Mouse (Mus musculus) monocyte, adult 2 months (primary cell): Measurements from ENCODE around the gene Gimap4.

Experiments used
- DNase-seq, 2 experiments: peaks; one replicate each; pipeline ENCODE4 v3.0.0; 2022; ENCODE audit warnings: low spot score in 2 of 2, low read depth in 1 of 2

Gene Gimap4

DNA sequence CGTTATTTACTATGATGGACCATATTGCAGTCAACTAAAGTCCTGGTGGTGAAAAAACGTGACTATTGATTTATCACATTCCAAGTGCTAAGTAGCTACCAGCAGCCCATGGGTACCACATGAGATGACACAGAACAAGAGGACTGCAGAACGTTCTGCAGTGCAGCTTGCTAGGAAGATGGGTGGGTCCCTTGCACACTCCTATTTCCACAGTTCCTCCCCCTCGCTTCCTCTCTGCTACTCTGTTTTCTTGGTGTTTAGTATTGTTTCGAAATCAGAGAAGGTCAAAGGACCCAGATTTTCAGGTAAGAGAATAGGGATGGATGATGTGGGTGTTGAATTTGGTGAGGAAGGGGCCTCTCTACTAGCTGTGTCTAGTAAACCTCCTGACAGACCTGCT, at the start of gene Gimap4:
Gene Gimap4 (plus strand): TSS at position 231 of the 400 bp plus-strand sequence.
- no peak for DNase-seq

- no peak for DNase-seq
Measured at GRCm38 (mm10) chr6:48635105-48635504, 49.2 kb upstream of the Gimap4 start.

- no peak for DNase-seq
Measured at GRCm38 (mm10) chr6:48636515-48636914, 47.8 kb upstream of the Gimap4 start.

DNA sequence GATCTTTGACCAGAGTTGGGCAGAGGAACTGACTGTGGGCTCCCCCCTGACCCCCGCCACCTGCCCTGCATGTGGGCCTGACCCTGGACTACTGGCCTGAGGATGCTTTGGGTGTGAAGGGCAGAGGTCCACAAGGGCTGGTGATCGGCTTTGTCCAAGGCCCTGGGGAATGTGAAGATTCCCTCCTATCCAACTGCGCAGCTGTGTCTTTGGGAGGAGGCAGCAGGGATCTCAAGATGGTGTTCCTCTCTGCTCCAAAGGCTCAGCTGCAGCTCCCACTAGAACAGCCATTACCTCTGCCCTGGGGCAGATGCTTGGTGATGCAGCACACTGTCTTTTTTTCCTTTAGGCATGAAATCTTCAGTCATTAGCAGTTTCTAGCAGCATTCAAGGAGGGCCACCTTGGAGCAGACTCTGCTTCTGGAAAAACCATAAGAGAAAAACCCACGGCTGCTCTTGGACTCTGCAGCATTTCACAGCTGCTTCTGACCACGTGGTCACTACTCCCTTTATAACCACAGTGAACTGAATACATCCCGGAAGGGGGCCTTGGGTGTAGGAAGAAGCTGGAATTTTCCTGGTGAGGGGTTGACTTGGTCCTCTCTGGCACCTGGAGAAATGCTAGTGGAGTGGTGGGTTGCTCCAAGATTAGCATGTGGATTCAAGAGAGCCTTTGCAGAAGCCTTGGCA, 46.4 kb upstream of the Gimap4 start:
- DNase-seq: no peak

- DNase-seq: no peak
Measured at GRCm38 (mm10) chr6:48638553-48638952, 45.8 kb upstream of the Gimap4 start.

GRCm38 (mm10) chr6:48641391-48641790, 43.0 kb upstream of the Gimap4 start:
- DNase-seq: no peak

GRCm38 (mm10) chr6:48642764-48643292, 41.5 kb upstream of the Gimap4 start:
- no peak for DNase-seq

GRCm38 (mm10) chr6:48645660-48646308, 38.6 kb upstream of the Gimap4 start:
- peak in 1 of 2 experiments; percentile 15 for DNase-seq

GRCm38 (mm10) chr6:48646309-48646690, 38.0 kb upstream of the Gimap4 start:
- DNase-seq: no peak

DNA sequence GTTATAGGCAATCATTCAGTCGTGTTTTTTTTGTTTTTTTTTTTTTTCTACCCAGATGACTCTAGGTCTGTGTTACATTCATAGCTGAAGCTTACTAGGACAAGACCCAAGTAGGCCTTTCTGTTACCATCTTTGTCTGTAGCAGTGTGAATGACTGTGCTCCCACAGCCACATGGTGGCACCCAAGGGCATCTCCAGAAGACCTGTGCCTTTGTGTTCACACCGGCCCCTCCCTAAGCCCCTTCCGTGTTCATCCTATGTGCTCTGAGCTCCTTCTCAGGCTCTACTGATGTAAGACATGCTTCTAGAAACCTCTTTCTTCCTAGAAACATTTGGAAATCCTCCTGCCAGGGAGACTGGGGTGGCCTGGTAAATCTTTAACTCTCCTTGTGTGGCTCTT, 37.4 kb upstream of the Gimap4 start, which contains the start of gene Gimap8:
Gene Gimap8 (plus strand): TSS at position 240 of the 400 bp plus-strand sequence.
- peak in 1 of 2 experiments; percentile 19 for DNase-seq

GRCm38 (mm10) chr6:48647611-48648010, 36.7 kb upstream of the Gimap4 start:
- no peak for DNase-seq

DNA sequence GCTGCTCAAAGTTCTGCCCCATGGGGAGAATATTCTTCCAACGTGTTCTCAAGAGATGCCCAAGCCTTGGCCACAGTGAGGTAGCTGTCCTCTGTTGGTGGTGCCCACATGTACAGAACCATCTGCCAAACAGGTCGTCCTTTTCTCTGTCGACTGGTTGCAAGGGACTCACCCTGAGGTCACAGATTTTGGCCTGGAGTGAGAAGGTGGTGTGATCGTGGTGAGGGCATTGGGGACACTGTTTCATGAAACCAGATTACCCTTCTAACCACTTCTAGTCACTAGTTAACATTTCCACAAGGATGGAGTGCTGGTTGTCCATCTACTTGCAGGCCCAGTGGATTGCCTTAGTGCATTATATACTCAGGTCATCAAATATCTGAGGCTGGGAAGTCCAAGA, 35.6 kb upstream of the Gimap4 start:
- DNase-seq: no peak

DNA sequence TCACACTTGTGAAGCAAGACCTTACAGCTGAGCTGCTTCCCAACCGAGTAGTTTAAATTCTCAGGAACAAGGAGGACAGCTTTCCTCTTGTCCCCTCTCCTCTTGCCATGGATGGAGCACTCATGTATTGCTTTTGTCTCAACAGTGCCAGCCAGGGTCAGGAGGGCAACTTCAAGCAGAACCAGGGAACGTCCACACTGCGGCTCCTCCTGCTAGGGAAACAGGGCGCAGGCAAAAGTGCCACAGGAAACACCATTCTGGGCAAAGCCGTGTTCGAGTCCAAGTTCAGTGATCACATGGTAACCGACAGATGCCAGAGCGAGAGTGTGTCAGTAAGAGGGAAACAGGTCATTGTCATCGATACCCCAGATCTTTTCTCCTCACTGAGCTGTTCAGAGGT, 34.3 kb upstream of the Gimap4 start:
- DNase-seq: no peak

- DNase-seq: no peak
Measured at GRCm38 (mm10) chr6:48658721-48659120, 25.6 kb upstream of the Gimap4 start.

GRCm38 (mm10) chr6:48664750-48665149, 19.6 kb upstream of the Gimap4 start:
- DNase-seq: no peak

DNA sequence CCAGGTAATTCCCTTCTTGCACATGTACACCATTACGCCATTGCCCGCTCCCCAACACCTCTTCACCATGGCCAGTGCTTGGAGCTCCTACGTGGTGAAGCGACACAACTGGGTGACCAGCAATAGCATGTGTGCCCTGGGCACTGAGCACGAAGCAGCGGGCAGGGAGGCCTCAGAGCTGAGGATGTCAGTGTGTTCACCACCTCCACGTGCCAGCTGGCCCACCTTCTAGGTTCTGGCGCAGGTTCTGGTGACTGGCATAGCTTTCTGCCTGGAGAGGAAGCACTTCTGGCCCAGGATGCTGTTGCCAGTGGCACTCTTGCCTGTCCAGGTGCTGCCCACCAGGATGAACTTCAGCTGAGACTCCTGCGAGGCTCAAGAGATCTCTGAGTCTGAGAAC, 18.9 kb upstream of the Gimap4 start:
- no peak for DNase-seq

DNA sequence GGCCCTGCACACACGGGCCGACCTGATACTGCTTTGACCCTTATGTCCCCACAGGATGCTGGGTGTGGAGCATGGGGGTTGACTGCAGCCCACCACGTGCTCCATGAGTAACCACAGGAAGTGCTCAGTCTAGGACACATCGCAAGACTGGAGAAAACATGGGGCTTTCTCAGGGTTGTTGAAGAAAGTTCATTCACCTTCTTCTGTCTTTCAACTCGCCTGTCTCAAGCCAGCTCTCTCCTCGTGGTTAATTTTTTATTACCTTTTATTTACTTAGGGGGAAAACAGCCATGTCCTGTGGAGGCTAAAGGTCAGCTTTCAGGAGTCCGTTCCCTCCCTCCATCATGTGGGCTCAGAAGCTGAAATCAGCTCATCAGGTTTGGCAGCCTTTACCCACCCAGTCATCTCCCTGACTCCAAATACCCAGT, 18.2 kb upstream of the Gimap4 start:
- DNase-seq: no peak

GRCm38 (mm10) chr6:48668022-48668421, 16.3 kb upstream of the Gimap4 start:
- DNase-seq: no peak

DNA sequence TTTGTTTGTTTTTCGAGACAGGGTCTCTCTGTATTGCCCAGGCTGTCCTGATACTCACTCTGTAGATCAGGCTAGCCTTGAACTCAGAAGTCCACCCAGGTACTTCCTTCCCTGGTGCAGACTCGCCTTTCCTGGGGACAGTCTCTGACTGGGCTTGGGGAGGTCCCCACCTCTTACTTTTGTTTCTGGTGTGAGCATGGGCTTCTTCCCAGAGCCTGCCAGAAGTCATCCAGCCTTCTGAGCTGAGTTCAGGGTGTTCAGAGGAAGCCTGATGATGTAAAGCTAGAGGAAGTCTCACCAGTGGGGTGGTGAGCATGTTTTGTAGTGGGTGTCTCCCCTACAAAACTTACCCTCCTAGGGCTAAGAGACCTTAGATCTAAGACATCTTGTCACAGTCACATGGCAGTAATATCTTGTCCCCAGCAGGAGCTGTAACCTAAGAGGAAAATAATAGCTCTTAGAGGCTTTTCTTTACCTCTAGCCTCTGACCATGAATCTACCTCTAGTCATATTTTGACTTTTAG, 14.8 kb upstream of the Gimap4 start:
- DNase-seq: no peak

DNA sequence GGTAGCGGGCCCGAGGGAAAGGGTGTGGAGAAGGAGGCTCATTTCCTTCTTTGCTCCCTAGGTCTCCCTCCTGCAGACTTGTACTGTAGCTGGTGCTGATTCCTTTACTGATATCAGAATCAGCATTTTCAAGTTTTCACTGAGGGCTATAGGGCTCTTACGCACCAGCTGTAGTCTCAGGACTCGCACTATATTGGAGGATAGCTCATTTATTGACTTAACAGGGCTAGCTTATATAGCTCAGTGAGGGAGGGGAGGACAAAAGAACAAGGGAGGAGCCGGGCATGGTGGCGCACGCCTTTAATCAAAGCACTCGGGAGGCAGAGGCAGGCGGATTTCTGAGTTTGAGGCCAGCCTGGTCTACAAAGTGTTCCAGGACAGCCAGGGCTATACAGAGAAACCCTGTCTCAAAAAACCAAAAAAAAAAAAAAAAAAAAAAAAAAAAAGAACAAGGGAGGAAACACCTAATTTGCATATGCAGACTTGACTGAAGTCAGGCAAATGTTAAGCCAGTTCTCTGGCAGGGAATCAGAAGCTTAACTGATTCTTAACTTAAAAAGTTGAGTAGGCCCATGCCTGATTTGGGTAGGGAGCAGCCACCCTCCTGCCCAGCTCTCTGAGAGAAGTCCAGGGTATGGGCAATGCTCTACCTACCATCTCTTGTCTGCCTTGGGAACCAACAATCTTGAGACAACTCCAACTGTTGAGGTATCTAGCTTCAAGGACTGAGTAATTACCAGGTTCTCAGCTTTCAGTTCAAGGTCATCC, 9.9 kb upstream of the Gimap4 start:
- DNase-seq: no peak

DNA sequence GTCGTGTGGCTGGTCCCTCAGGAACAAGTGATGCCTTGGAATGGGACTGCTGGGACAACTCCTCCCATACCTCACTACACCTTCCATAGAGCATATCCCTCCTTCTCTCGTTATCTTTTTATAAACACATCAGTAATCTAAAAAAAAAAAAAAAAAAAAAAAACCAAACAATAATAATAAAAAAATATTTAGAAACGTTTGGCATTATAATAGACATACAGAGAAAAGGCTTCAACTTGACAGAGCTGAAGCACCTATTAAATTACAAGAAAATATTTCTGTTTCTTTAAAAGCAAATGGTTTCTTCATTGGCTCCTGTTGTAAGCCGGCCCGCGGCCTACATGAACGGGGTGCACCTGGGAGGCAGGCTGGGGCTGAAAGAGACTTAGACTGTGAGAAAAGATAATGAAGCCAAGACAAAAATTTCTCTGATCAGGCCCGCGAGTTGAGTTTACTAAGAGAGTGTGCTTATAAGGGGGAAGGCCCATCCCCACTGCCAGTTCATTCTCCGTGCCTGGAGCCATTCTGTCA, 8.9 kb upstream of the Gimap4 start:
- DNase-seq: no peak
